Mouse (Mus musculus): ENCODE measurements around the gene Gm10295. TPM values are rescaled to one million over a fixed set of nuclear protein-coding genes. Genes with fewer than 3 reads are reported as not detected.

Gene Gm10295
- not detected in 2 replicates for polyA plus RNA-seq (2012; rRNA removed)

DNA sequence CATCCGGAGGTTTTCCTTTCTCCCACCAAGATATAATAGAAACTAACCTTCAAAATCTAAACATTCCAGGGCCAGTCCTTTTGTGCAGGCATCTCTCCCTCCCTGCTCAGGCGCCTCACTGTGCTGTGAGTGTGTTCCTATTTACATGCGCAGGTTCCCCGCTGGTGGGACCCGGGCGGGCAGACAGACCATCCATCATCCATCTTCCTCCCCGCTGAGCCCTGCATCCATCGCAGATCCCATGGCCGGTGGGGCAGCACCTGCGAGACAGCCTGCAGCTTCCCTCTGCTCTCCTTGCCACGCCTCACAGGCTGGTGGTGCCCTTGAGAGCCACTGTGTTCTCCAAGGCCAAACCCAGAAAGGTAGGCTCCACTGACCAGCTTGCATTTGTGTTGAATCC is at the start of gene Gm10295:
Gm10295 (minus strand) TSS at position 122 of the 400 bp plus-strand sequence.
- TF ChIP-seq POLR2A (IDR thresholded peaks at IDR 0.05; ENCODE audit: control insufficient read depth, low read depth, low read length), result no peak
- no peak for TF ChIP-seq CTCF (IDR thresholded peaks at IDR 0.05; ENCODE audit: control insufficient read depth, insufficient read depth, insufficient replicate concordance, low read depth, low read length)
- peaks cover 3% of the 10 kb centered on the region for H3K4me1 ChIP-seq (ENCODE audit: control insufficient read depth, insufficient read depth, low read length)
- H3K36me3 ChIP-seq (ENCODE audit: control insufficient read depth, insufficient read depth, low read length), result no peaks in the 10 kb centered on the region
- H3K27me3 ChIP-seq (ENCODE audit: control insufficient read depth, insufficient read depth, low read length), result no peaks in the 10 kb centered on the region
- no peak within 1 kb of the TSS for H3K4me3 ChIP-seq (ENCODE audit: control insufficient read depth, low read depth, low read length)
- no peak within 1 kb of the TSS for H3K27ac ChIP-seq (ENCODE audit: control insufficient read depth, insufficient read depth, low read depth, low read length)

DNA sequence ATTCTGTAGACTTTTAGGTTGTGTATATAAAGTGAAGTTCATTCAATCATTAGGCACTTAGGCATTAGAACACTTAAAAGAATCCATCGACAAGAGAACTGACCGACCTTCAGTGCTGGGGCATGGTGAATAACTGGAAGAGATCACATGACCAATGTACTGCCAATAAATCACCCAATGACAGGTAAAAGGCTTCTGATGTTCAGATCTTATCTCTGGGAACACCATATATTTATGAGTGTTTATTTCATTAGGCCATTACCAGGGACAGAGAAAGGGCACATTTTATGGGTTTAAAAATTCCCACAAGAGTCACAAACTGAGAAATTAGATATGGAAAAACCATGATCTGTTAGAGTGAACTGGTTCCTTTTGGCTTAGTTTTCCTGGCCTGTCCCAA is 49.7 kb upstream of the Gm10295 start:
- H3K27me3 ChIP-seq (ENCODE audit: control insufficient read depth, insufficient read depth, low read length), result no peaks in the 10 kb centered on the region
- no peaks in the 10 kb centered on the region for H3K36me3 ChIP-seq (ENCODE audit: control insufficient read depth, insufficient read depth, low read length)
- no peak overlapping the region for H3K27ac ChIP-seq (ENCODE audit: control insufficient read depth, insufficient read depth, low read depth, low read length)
- TF ChIP-seq POLR2A (IDR thresholded peaks at IDR 0.05; ENCODE audit: control insufficient read depth, low read depth, low read length), result no peak
- TF ChIP-seq CTCF (IDR thresholded peaks at IDR 0.05; ENCODE audit: control insufficient read depth, insufficient read depth, insufficient replicate concordance, low read depth, low read length), result no peak
- H3K4me1 ChIP-seq (ENCODE audit: control insufficient read depth, insufficient read depth, low read length), result no peaks in the 10 kb centered on the region
- no peak overlapping the region for H3K4me3 ChIP-seq (ENCODE audit: control insufficient read depth, low read depth, low read length)

DNA sequence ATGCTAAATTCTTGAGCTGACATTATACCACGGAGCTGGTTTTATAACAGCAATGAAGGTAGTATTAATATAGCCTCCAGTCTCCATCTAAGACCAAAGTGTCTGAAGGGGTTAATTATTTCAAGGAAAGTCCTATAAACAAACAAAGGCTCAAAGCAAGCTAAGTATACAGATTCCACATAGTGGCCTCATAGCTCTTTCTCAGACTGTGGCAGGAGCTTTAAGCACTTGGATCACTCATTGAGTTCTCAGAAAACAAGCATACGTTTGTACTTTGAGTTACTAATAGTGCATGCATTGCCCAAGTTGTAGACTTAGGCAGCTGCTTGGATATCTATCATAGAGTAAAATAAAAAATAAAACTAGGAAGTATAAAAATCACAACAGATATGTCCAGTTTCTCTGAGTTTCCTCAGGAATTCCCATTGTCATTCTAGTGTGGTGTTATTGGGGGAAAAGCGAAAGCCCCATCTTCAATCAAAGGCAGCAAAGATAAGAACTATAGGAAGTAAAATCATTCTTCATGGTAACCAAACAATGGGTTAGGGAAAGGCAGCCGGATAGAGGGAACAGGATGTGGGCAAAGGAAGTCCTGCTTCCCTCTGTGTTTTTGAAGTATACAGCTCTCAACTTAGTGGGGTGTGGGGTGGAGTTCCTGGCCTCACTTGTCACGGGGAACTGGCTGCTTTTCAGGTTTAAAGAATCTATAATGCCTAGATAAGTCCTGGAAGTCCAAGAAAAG is 48.8 kb upstream of the Gm10295 start:
- TF ChIP-seq CTCF (IDR thresholded peaks at IDR 0.05; ENCODE audit: control insufficient read depth, insufficient read depth, insufficient replicate concordance, low read depth, low read length), result no peak
- no peak for TF ChIP-seq POLR2A (IDR thresholded peaks at IDR 0.05; ENCODE audit: control insufficient read depth, low read depth, low read length)
- Histone ChIP-seq H3K36me3 (ENCODE audit: control insufficient read depth, insufficient read depth, low read length) (no peaks in the 10 kb centered on the region), H3K27me3 (ENCODE audit: control insufficient read depth, insufficient read depth, low read length) (no peaks in the 10 kb centered on the region), H3K27ac (ENCODE audit: control insufficient read depth, insufficient read depth, low read depth, low read length) (no peak overlapping the region), H3K4me3 (ENCODE audit: control insufficient read depth, low read depth, low read length) (no peak overlapping the region), H3K4me1 (ENCODE audit: control insufficient read depth, insufficient read depth, low read length) (no peaks in the 10 kb centered on the region)

DNA sequence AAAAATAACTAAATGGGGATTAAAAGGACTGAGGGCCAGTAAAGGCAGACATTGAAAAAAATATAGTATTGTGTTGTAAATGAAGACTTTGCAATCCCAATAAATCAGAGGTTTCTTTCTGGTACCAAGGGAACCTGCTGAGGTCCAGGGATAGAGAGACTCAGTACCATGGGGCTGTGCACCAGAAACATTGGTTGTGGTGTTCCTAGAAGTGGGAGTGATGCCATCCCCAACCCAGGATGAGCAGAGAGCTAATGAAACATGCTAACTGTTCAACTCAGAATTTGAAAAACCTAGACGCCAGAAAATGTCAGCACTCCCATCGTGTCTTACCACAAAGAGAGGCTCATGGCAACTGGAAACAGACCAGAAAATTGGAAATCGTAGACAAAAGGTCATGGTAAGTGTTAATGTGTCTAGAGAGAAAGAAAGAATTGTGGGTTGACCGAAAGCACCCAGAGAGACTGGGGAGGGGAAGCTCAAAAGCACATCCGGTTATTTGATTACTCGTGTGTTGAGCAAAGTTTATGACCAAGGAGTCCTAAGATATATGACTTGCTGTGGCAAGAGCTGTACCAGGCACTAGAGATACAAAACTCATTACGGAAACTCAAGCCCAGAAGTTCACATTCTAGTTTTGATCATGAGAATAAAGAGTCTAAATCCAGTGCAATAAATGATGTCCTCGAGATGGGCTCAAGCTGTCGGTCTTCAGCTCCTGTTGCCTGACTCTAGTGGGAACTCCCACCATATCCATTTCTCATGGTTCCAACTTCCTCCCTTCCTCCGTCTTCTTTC is 47.9 kb upstream of the Gm10295 start:
- Histone ChIP-seq H3K4me3 (ENCODE audit: control insufficient read depth, low read depth, low read length) (no peak overlapping the region), H3K27ac (ENCODE audit: control insufficient read depth, insufficient read depth, low read depth, low read length) (no peak overlapping the region), H3K27me3 (ENCODE audit: control insufficient read depth, insufficient read depth, low read length) (no peaks in the 10 kb centered on the region), H3K36me3 (ENCODE audit: control insufficient read depth, insufficient read depth, low read length) (no peaks in the 10 kb centered on the region), H3K4me1 (ENCODE audit: control insufficient read depth, insufficient read depth, low read length) (no peaks in the 10 kb centered on the region)
- TF ChIP-seq POLR2A (IDR thresholded peaks at IDR 0.05; ENCODE audit: control insufficient read depth, low read depth, low read length) (no peak), CTCF (IDR thresholded peaks at IDR 0.05; ENCODE audit: control insufficient read depth, insufficient read depth, insufficient replicate concordance, low read depth, low read length) (no peak)

DNA sequence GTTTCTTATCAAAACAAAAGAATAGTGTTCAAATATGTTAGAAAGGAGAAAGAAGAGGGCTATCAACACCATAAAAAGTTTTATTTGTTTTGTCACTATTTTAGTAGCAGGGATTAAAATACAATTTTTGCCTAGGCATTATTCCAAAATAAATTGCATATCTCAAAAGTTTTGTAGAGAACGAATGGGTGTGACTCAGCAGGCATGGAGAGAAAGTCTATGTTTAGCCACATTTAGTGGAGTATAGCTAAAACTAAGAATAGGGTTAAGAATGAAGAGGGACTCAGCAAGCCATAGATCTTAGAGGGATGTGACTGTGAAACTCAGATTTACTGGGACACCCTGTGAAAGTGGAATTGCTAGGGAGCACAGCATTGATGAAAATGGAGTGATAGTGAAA is 47.1 kb upstream of the Gm10295 start:
- Histone ChIP-seq H3K4me1 (ENCODE audit: control insufficient read depth, insufficient read depth, low read length) (no peaks in the 10 kb centered on the region), H3K27me3 (ENCODE audit: control insufficient read depth, insufficient read depth, low read length) (no peaks in the 10 kb centered on the region), H3K4me3 (ENCODE audit: control insufficient read depth, low read depth, low read length) (no peak overlapping the region), H3K36me3 (ENCODE audit: control insufficient read depth, insufficient read depth, low read length) (no peaks in the 10 kb centered on the region), H3K27ac (ENCODE audit: control insufficient read depth, insufficient read depth, low read depth, low read length) (no peak overlapping the region)
- TF ChIP-seq CTCF (IDR thresholded peaks at IDR 0.05; ENCODE audit: control insufficient read depth, insufficient read depth, insufficient replicate concordance, low read depth, low read length) (no peak), POLR2A (IDR thresholded peaks at IDR 0.05; ENCODE audit: control insufficient read depth, low read depth, low read length) (no peak)

DNA sequence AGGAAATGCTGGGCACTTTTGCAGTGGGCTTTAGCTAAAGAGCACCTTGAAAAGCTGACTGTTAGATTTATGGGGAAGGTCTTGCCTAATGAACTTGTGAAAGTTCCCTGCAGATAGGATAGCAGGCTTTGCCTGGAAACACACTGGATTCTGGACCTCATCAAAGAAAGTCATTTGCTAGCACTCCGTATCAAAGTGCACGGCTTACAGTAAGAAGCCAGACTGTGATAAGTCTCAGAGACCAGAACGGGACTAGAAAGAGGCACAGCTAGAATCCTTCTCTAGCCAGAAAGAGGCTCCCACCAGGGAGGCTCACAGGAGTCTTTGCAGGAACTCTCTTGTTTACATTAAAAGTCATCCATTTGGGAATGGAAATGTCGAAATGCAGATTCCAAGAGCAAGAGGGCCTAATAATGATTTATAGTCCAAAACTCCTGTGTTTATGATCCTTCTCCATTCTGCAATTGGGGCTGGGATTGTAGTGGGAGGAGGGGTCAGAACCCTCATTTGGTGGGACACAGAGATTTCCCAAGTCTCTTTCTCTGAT is 41.6 kb upstream of the Gm10295 start:
- H3K27me3 ChIP-seq (ENCODE audit: control insufficient read depth, insufficient read depth, low read length), result no peaks in the 10 kb centered on the region
- H3K4me1 ChIP-seq (ENCODE audit: control insufficient read depth, insufficient read depth, low read length), result no peaks in the 10 kb centered on the region
- H3K4me3 ChIP-seq (ENCODE audit: control insufficient read depth, low read depth, low read length), result no peak overlapping the region
- TF ChIP-seq CTCF (IDR thresholded peaks at IDR 0.05; ENCODE audit: control insufficient read depth, insufficient read depth, insufficient replicate concordance, low read depth, low read length), result no peak
- no peaks in the 10 kb centered on the region for H3K36me3 ChIP-seq (ENCODE audit: control insufficient read depth, insufficient read depth, low read length)
- H3K27ac ChIP-seq (ENCODE audit: control insufficient read depth, insufficient read depth, low read depth, low read length), result no peak overlapping the region

DNA sequence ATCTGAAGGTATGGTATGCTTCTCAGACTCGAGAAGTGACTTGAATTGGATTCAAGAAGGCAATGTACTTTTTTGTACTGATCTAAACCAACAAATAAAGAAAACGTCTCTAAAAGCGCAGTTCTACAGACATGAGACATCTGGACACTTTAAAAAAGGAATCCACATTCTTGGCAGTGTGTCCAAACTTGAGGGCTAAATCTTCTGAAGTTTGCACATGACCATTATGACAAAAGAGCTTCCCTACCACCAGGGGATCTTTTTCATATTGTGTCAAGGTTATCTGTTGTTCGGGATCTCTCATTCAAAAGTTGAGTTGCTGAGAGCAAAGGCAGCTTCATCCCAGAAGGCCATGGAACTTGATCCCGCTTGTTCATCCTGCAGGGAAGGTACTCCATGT is 40.0 kb upstream of the Gm10295 start:
- H3K4me1 ChIP-seq (ENCODE audit: control insufficient read depth, insufficient read depth, low read length), result no peaks in the 10 kb centered on the region
- no peak overlapping the region for H3K4me3 ChIP-seq (ENCODE audit: control insufficient read depth, low read depth, low read length)
- TF ChIP-seq POLR2A (IDR thresholded peaks at IDR 0.05; ENCODE audit: control insufficient read depth, low read depth, low read length) (no peak), CTCF (IDR thresholded peaks at IDR 0.05; ENCODE audit: control insufficient read depth, insufficient read depth, insufficient replicate concordance, low read depth, low read length) (no peak)
- peak overlapping the region; percentile 48; the same call in 1 of the 2 replicates for H3K27ac ChIP-seq (ENCODE audit: control insufficient read depth, insufficient read depth, low read depth, low read length)
- H3K36me3 ChIP-seq (ENCODE audit: control insufficient read depth, insufficient read depth, low read length), result no peaks in the 10 kb centered on the region
- no peaks in the 10 kb centered on the region for H3K27me3 ChIP-seq (ENCODE audit: control insufficient read depth, insufficient read depth, low read length)
